Mouse (Mus musculus): Measurements from ENCODE around the gene Hist1h3e.
"Not testable (repeated sequence)": the region's sequence is repeated elsewhere in the genome, so short reads cannot be mapped to it uniquely, and the experiment has no call there.

GRCm38 (mm10) chr13:23560699-23561098 is 1.5 kb downstream of the Hist1h3e start:
- not testable (repeated sequence) for TF ChIP-seq POLR2A (IDR thresholded peaks at IDR 0.05; ENCODE audit: insufficient read length, low read depth); MYOD1 (IDR thresholded peaks at IDR 0.05; ENCODE audit: control insufficient read depth in 1 of 3, insufficient read length in 2 of 3, low read depth in 2 of 3); MAX (IDR thresholded peaks at IDR 0.05; ENCODE audit: low read depth); TCF12 (IDR thresholded peaks at IDR 0.05; ENCODE audit: insufficient read depth, poor library complexity, severe bottlenecking); USF1 (IDR thresholded peaks at IDR 0.05; ENCODE audit: low read depth); POLR2AphosphoS2 (IDR thresholded peaks at IDR 0.05; ENCODE audit: insufficient read length, low read depth); REST (IDR thresholded peaks at IDR 0.05; ENCODE audit: insufficient read depth, insufficient read length); CEBPB (IDR thresholded peaks at IDR 0.05; ENCODE audit: insufficient read depth, poor library complexity, severe bottlenecking); TCF3 (IDR thresholded peaks at IDR 0.05; ENCODE audit: insufficient read length, low read depth); MYOG (IDR thresholded peaks at IDR 0.05; ENCODE audit: control insufficient read depth in 1 of 3, insufficient read depth in 1 of 3, insufficient read length in 2 of 3, low read depth in 2 of 3); E2F4 (IDR thresholded peaks at IDR 0.05; ENCODE audit: insufficient read depth); SRF (IDR thresholded peaks at IDR 0.05; ENCODE audit: control insufficient read depth, insufficient read length, low read depth)
